Mouse (Mus musculus): ENCODE results near the gene Il21r. TPM values are rescaled to one million over a fixed set of nuclear protein-coding genes. Genes with fewer than 3 reads are reported as not detected.

Il21r gene
- total and polyA plus RNA-seq, 3 experiments: 103 to 252 (median 142) TPM

DNA sequence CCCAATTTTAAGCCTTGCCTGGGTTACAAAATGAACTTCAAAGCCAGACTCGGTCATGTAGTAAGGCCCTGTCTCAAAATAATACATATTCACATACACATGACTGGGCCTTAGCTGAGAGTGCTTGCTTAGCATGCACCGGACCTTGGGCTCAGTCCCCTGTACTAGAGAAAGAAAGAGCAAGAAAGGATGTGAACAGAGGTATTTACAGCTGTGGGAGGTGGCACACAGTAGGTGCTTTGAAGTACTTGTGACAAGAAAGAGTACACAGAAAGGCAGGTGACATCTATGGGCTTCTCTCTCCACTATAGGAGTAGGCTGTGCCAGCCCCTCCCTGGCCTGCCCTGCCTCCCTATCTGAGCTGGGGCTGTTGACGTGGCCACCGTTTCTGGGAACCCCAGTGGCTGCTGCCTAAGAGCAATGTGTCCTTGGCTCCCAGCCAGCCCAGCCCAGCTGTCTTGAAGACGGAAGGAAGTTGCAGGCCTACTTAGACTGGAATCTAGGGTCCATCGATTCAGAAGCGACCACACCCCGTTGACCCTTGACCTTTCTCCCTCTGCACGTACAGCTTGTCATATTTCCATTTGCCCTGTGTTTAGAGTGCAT, 42.0 kb upstream of the Il21r start:
- no peak overlapping the region for H3K4me2 ChIP-seq (ENCODE audit: insufficient read depth, low read depth, poor library complexity, severe bottlenecking)
- TF ChIP-seq MXI1 (IDR thresholded peaks at IDR 0.05; ENCODE audit: low read depth, low read length) (no peak), MAX (IDR thresholded peaks at IDR 0.05; ENCODE audit: low read length) (no peak), CHD2 (IDR thresholded peaks at IDR 0.05; ENCODE audit: low read length) (no peak), NRF1 (IDR thresholded peaks at IDR 0.05; ENCODE audit: low read depth, low read length) (no peak), ZKSCAN1 (IDR thresholded peaks at IDR 0.05; ENCODE audit: borderline replicate concordance, low read depth, low read length) (no peak), BHLHE40 (IDR thresholded peaks at IDR 0.05; ENCODE audit: low read depth, low read length) (no peak), JUND (conservative IDR thresholded peaks at IDR 0.05; ENCODE audit: low read depth, low read length) (no peak), USF1 (IDR thresholded peaks at IDR 0.05; ENCODE audit: low read depth, low read length) (no peak), SMC3 (IDR thresholded peaks at IDR 0.05; ENCODE audit: low read depth, low read length) (no peak), MEF2A (IDR thresholded peaks at IDR 0.05; ENCODE audit: borderline replicate concordance, low read depth, low read length) (no peak), MAFK (IDR thresholded peaks at IDR 0.05; ENCODE audit: insufficient replicate concordance, low read length) (no peak), MAZ (IDR thresholded peaks at IDR 0.05; ENCODE audit: low read depth, low read length) (no peak), RAD21 (IDR thresholded peaks at IDR 0.05; ENCODE audit: low read depth, low read length) (no peak), POLR2AphosphoS2 (IDR thresholded peaks at IDR 0.05; ENCODE audit: low read depth, low read length) (no peak), USF2 (conservative IDR thresholded peaks at IDR 0.05; ENCODE audit: low read depth, low read length) (no peak), HCFC1 (IDR thresholded peaks at IDR 0.05; ENCODE audit: low read depth, low read length) (no peak), SIN3A (IDR thresholded peaks at IDR 0.05; ENCODE audit: low read length) (no peak), TBP (conservative IDR thresholded peaks at IDR 0.05; ENCODE audit: low read depth, low read length) (no peak), EP300 (IDR thresholded peaks at IDR 0.05; ENCODE audit: low read length) (no peak), NELFE (IDR thresholded peaks at IDR 0.05; ENCODE audit: low read depth, low read length) (no peak)
- in situ Hi-C loops (cut with MboI; ENCODE audit: low pct_ligation_motif_present, low pct_unique_long_range_greater_than_20kb, low sequenced_read_pairs) (no loop called here), dilution Hi-C loops (cut with MboI; ENCODE audit: extremely low pct_ligation_motif_present, extremely low pct_unique_long_range_greater_than_20kb, low sequenced_read_pairs) (no loop called here)
- no peak overlapping the region for H3K27ac ChIP-seq (ENCODE audit: insufficient read depth, low read depth)
- no peak overlapping the region for H3K9ac ChIP-seq (ENCODE audit: insufficient read depth, low read depth)
- peaks cover 11% of the 10 kb centered on the region for H3K79me2 ChIP-seq (replicated peaks; ENCODE audit: control insufficient read depth, extremely low read depth, insufficient read depth, poor library complexity, severe bottlenecking)
- peaks cover 25 to 94% of the 10 kb centered on the region in 2 experiments for H3K36me3 ChIP-seq (replicated peaks in 1 of 2; ENCODE audit: control insufficient read depth in 1 of 2, insufficient read depth in 1 of 2, low read length in 1 of 2)
- peaks cover 7 to 45% of the 10 kb centered on the region in 2 experiments for H3K4me1 ChIP-seq (ENCODE audit: control insufficient read depth in 1 of 2, insufficient read depth in 2 of 2)
- H3K27me3 ChIP-seq (replicated peaks): no peaks in the 10 kb centered on the region
- no peak for DNase-seq (ENCODE audit: extremely low read depth)
- H3K4me3 ChIP-seq (replicated peaks in 1 of 3; ENCODE audit: low read depth in 2 of 3, low read length in 2 of 3, poor library complexity in 1 of 3): no peak overlapping the region
- H3K9me3 ChIP-seq (replicated peaks; ENCODE audit: low read length): no peaks in the 10 kb centered on the region

DNA sequence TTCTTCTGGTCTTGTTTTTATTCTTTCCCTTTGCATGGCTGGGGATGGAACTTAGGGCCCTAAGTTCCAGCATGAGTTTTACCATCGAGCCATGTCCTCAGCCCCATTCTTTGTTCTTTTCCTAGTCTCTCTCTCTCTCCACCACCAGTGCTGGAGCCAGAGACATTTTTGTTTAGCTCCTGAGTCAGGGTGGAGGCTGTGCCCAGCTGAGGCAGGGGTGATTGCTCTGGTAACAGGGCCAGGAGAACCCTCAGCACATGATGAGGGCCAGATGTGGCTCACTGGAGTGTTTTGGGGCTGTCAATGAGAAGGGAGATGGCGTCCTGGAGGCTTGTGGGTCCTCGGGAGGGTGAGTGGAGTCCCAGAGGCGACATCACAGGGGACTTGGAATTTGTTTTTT, 40.8 kb upstream of the Il21r start:
- dilution Hi-C loops (cut with MboI; ENCODE audit: extremely low pct_ligation_motif_present, extremely low pct_unique_long_range_greater_than_20kb, low sequenced_read_pairs) (no loop called here), in situ Hi-C loops (cut with MboI; ENCODE audit: low pct_ligation_motif_present, low pct_unique_long_range_greater_than_20kb, low sequenced_read_pairs) (no loop called here)
- no peak for TF ChIP-seq ZNF384 (IDR thresholded peaks at IDR 0.05; ENCODE audit: low read depth, low read length)
- no peak for TF ChIP-seq JUND (conservative IDR thresholded peaks at IDR 0.05; ENCODE audit: low read depth, low read length)
- TF ChIP-seq KAT2A (IDR thresholded peaks at IDR 0.05; ENCODE audit: insufficient replicate concordance, low read length): no peak
- TF ChIP-seq USF2 (conservative IDR thresholded peaks at IDR 0.05; ENCODE audit: low read depth, low read length): no peak
- no peak for TF ChIP-seq TCF12 (IDR thresholded peaks at IDR 0.05; ENCODE audit: low read depth, low read length)
- TF ChIP-seq ETS1 (conservative IDR thresholded peaks at IDR 0.05; ENCODE audit: low read depth, low read length): no peak
- TF ChIP-seq GABPA (IDR thresholded peaks at IDR 0.05; ENCODE audit: insufficient replicate concordance, low read depth, low read length): no peak
- no peak for TF ChIP-seq E2F4 (IDR thresholded peaks at IDR 0.05; ENCODE audit: insufficient replicate concordance, low read depth, low read length)
- Histone ChIP-seq H3K4me1 (ENCODE audit: control insufficient read depth in 1 of 2, insufficient read depth in 2 of 2) (peaks cover 0 to 33% of the 10 kb centered on the region in 2 experiments; a peak in 3 of 4 replicates), H3K36me3 (replicated peaks in 1 of 2; ENCODE audit: control insufficient read depth in 1 of 2, insufficient read depth in 1 of 2, low read length in 1 of 2) (peaks cover 36 to 96% of the 10 kb centered on the region in 2 experiments), H3K79me2 (replicated peaks; ENCODE audit: control insufficient read depth, extremely low read depth, insufficient read depth, poor library complexity, severe bottlenecking) (peaks cover 2% of the 10 kb centered on the region), H3K27me3 (replicated peaks) (no peaks in the 10 kb centered on the region), H3K9ac (ENCODE audit: insufficient read depth, low read depth) (no peak overlapping the region), H3K27ac (ENCODE audit: insufficient read depth, low read depth) (no peak overlapping the region), H3K4me2 (ENCODE audit: insufficient read depth, low read depth, poor library complexity, severe bottlenecking) (no peak overlapping the region), H3K9me3 (replicated peaks; ENCODE audit: low read length) (no peaks in the 10 kb centered on the region), H3K4me3 (replicated peaks in 1 of 3; ENCODE audit: low read depth in 2 of 3, low read length in 2 of 3, poor library complexity in 1 of 3) (no peak overlapping the region)
- DNase-seq (ENCODE audit: extremely low read depth): no peak
